Mouse (Mus musculus): ENCODE results near the gene Usp5. TPM values are rescaled to one million over a fixed set of nuclear protein-coding genes. Genes with fewer than 3 reads are reported as not detected.
"Not testable (repeated sequence)": the region's sequence is repeated elsewhere in the genome, so short reads cannot be mapped to it uniquely, and the experiment has no call there.

Gene Usp5
- polyA plus RNA-seq, 1 experiment = 159 TPM

GRCm38 (mm10) chr6:124813496-124813895 is 15.8 kb downstream of the Usp5 start:
- WGBS = 0% methylated on average over 18 of the region's 18 CpGs
- peak; percentile 44; the same call in 1 of the 2 replicates for TF ChIP-seq POLR2A (IDR thresholded peaks at IDR 0.05; ENCODE audit: borderline replicate concordance, insufficient read depth, low read length)
- no peak for TF ChIP-seq CTCF (IDR thresholded peaks at IDR 0.05; ENCODE audit: borderline replicate concordance, insufficient read depth, low read depth, low read length)
- H3K27me3 ChIP-seq (ENCODE audit: control insufficient read depth, insufficient read depth, low read length) = no peaks in the 10 kb centered on the region
- peak overlapping the region; percentile 83 for H3K4me3 ChIP-seq (replicated peaks; ENCODE audit: insufficient read depth, low read depth, low read length)
- H3K4me1 ChIP-seq (ENCODE audit: control insufficient read depth, insufficient read depth, low read length) = peaks cover 21% of the 10 kb centered on the region
- H3K27ac ChIP-seq (ENCODE audit: insufficient read depth, low read length) = peak overlapping the region; percentile 80
- DNase-seq = peak; percentile 80 to 83

DNA sequence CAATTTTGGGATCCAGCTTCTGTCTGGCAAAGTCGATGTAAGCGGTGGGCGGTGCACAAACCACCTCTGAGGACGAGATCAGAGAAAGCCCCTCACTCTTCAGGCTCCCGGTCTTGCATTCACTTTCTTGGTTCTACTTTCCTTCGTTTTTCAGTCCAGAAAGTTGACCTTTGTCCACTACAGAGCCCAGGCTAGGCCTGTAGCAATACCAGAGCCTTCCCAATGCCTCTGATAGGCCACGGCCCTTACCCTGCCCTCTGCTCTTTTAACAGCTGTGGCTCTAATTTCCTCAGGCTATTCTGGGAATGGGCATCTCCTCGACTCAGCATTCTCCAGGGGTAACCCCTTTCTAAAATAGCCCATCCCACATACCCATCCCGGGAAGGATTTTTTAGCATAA is 16.4 kb downstream of the Usp5 start:
- WGBS = 13% methylated on average over 9 of the region's 9 CpGs
- peak overlapping the region; percentile 83 for H3K4me3 ChIP-seq (replicated peaks; ENCODE audit: insufficient read depth, low read depth, low read length)
- H3K27ac ChIP-seq (ENCODE audit: insufficient read depth, low read length) = peak overlapping the region; percentile 80
- TF ChIP-seq POLR2A (IDR thresholded peaks at IDR 0.05; ENCODE audit: borderline replicate concordance, insufficient read depth, low read length) = no peak
- TF ChIP-seq CTCF (IDR thresholded peaks at IDR 0.05; ENCODE audit: borderline replicate concordance, insufficient read depth, low read depth, low read length) = no peak
- peak in 1 of 2 experiments; percentile 48 for DNase-seq
- peaks cover 21% of the 10 kb centered on the region for H3K4me1 ChIP-seq (ENCODE audit: control insufficient read depth, insufficient read depth, low read length)
- H3K27me3 ChIP-seq (ENCODE audit: control insufficient read depth, insufficient read depth, low read length) = no peaks in the 10 kb centered on the region

- TF ChIP-seq CTCF (IDR thresholded peaks at IDR 0.05; ENCODE audit: borderline replicate concordance, insufficient read depth, low read depth, low read length) = no peak
- no peak for TF ChIP-seq POLR2A (IDR thresholded peaks at IDR 0.05; ENCODE audit: borderline replicate concordance, insufficient read depth, low read length)
- WGBS = 68% methylated on average over 24 of the region's 24 CpGs
- no peak overlapping the region for H3K27ac ChIP-seq (ENCODE audit: insufficient read depth, low read length)
- peaks cover 21% of the 10 kb centered on the region for H3K4me1 ChIP-seq (ENCODE audit: control insufficient read depth, insufficient read depth, low read length)
- H3K4me3 ChIP-seq (replicated peaks; ENCODE audit: insufficient read depth, low read depth, low read length) = peak overlapping the region; percentile 83
- H3K27me3 ChIP-seq (ENCODE audit: control insufficient read depth, insufficient read depth, low read length) = no peaks in the 10 kb centered on the region
- DNase-seq = peak in 1 of 2 experiments; percentile 39
Measured at GRCm38 (mm10) chr6:124811701-124812560, 17.4 kb downstream of the Usp5 start.

DNA sequence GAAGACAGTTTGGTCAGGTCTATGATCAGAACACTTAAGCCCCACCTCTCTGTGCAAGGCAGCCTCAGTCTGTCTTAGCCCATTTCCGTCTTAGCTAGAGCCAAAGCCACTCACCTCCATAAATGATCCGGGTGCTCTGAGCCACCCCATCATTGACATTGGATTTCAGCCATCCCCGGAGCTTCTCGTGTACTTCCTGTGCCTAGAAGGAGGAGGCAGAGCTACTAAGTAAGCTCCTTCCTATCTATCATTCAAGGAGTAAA is 17.9 kb downstream of the Usp5 start:
- no peak overlapping the region for H3K27ac ChIP-seq (ENCODE audit: insufficient read depth, low read length)
- H3K27me3 ChIP-seq (ENCODE audit: control insufficient read depth, insufficient read depth, low read length) = no peaks in the 10 kb centered on the region
- H3K4me3 ChIP-seq (replicated peaks; ENCODE audit: insufficient read depth, low read depth, low read length) = no peak overlapping the region
- WGBS = 37% methylated on average over 4 of the region's 4 CpGs
- peak in 1 of 2 experiments; percentile 29 for DNase-seq
- H3K4me1 ChIP-seq (ENCODE audit: control insufficient read depth, insufficient read depth, low read length) = peaks cover 26% of the 10 kb centered on the region
- TF ChIP-seq POLR2A (IDR thresholded peaks at IDR 0.05; ENCODE audit: borderline replicate concordance, insufficient read depth, low read length) (no peak), CTCF (IDR thresholded peaks at IDR 0.05; ENCODE audit: borderline replicate concordance, insufficient read depth, low read depth, low read length) (no peak)

DNA sequence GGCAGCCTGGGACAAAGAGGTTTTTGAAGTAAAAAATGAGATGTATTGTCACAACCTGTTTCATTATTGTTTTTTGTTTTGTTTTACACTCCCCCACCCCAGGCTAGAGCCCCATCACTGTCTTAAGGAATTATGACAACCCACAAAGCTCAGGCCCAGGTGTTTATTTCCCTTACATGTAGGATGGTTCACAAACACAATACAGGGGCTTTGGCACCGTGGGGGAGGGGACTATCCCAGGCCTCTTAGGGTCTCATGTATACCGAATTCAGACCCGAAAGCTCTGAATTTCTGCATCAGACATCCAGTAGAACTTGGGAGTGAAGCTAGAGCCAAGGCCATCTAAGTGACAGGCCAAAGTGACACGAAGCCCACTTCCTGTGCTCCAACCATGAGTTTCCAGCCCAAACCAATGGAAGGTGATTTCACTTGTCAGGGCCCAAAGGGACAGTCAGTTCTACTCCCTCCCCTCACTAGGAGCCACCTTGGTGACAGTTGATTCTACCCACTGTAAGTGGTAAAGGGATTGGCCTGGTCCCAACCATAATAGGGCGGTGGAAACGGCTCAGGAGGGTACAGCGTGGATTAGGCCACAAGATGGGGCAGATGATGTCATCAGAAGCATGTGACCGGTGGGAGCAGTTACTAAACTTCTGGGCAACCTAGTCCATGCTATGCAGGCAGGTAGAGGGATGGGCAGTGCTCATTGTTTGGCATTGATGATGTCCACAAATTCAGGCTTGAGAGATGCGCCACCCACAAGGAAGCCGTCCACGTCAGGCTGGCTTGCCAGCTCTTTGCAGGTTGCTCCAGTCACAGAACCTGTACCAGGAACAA is 18.5 kb downstream of the Usp5 start:
- not testable (repeated sequence) for H3K27me3 ChIP-seq (ENCODE audit: control insufficient read depth, insufficient read depth, low read length); H3K27ac ChIP-seq (ENCODE audit: insufficient read depth, low read length); DNase-seq; H3K4me3 ChIP-seq (replicated peaks; ENCODE audit: insufficient read depth, low read depth, low read length)
- WGBS = 59% methylated on average over 11 of the region's 11 CpGs
- H3K4me1 ChIP-seq (ENCODE audit: control insufficient read depth, insufficient read depth, low read length) = peaks cover 28% of the 10 kb centered on the region

DNA sequence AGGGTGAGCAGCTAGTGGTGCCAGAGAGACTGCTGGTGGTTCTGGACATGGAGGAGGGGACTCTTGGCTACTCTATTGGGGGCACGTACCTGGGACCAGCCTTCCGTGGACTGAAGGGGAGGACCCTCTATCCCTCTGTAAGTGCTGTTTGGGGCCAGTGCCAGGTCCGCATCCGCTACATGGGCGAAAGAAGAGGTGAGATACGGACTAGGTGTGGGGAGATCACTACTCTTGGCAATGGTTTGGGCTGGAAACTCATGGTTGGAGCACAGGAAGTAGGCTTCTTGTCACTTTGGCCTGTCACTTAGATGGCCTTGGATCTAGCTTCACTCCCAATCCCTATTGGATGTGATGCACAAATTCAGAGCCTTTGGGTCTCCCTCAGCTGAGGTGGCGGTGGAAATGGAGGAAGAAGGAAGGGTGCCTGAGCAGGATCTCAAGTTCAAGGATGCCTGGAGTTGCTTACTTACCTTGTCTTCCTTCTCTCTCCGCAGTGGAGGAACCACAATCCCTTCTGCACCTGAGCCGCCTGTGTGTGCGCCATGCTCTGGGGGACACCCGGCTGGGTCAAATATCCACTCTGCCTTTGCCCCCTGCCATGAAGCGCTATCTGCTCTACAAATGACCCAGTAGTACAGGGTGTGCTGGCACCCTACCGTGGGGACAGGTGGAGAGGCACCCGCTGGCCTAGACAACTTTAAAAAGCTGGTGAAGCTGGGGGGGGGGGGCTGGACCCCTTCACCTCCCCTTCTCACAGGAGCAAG is 19.3 kb downstream of the Usp5 start:
- Histone ChIP-seq H3K4me1 (ENCODE audit: control insufficient read depth, insufficient read depth, low read length) (peaks cover 28% of the 10 kb centered on the region), H3K27ac (ENCODE audit: insufficient read depth, low read length) (peak overlapping the region; percentile 16), H3K4me3 (replicated peaks; ENCODE audit: insufficient read depth, low read depth, low read length) (peak overlapping the region; percentile 64), H3K27me3 (ENCODE audit: control insufficient read depth, insufficient read depth, low read length) (no peaks in the 10 kb centered on the region)
- WGBS = 30% methylated on average over 14 of the region's 14 CpGs
- DNase-seq = no peak
- TF ChIP-seq POLR2A (IDR thresholded peaks at IDR 0.05; ENCODE audit: borderline replicate concordance, insufficient read depth, low read length) = no peak; the same call in 1 of the 2 replicates
- 0 out of 2 replicates have a peak, but pooled peaks have one; percentile 21 for TF ChIP-seq CTCF (IDR thresholded peaks at IDR 0.05; ENCODE audit: borderline replicate concordance, insufficient read depth, low read depth, low read length)

DNA sequence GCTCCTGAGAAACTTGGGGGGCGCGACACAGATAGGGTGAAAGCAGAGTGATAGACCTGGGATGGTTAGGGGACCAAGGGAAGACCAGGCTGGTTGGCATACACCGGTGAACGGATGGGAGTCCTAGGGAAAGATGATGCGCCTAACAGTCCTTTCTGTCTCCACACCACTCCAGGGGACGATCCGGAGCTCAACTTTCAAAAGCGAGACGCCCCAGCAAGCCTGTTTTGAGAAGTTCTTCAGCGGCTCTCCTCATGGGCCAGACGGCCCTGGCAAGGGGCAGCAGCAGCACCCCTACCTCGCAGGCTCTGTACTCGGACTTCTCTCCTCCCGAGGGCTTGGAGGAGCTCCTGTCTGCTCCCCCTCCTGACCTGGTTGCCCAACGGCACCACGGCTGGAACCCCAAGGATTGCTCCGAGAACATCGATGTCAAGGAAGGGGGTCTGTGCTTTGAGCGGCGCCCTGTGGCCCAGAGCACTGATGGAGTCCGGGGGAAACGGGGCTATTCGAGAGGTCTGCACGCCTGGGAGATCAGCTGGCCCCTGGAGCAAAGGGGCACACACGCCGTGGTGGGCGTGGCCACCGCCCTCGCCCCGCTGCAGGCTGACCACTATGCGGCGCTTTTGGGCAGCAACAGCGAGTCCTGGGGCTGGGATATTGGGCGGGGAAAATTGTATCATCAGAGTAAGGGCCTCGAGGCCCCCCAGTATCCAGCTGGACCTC is 20.1 kb downstream of the Usp5 start:
- DNase-seq = peak; percentile 85 to 90
- Histone ChIP-seq H3K4me3 (replicated peaks; ENCODE audit: insufficient read depth, low read depth, low read length) (peak overlapping the region; percentile 64), H3K4me1 (ENCODE audit: control insufficient read depth, insufficient read depth, low read length) (peaks cover 24% of the 10 kb centered on the region), H3K27ac (ENCODE audit: insufficient read depth, low read length) (peak overlapping the region; percentile 65), H3K27me3 (ENCODE audit: control insufficient read depth, insufficient read depth, low read length) (no peaks in the 10 kb centered on the region)
- WGBS = under 1% methylated on average over 35 of the region's 35 CpGs
- TF ChIP-seq POLR2A (IDR thresholded peaks at IDR 0.05; ENCODE audit: borderline replicate concordance, insufficient read depth, low read length) (no peak; the same call in 1 of the 2 replicates), CTCF (IDR thresholded peaks at IDR 0.05; ENCODE audit: borderline replicate concordance, insufficient read depth, low read depth, low read length) (peak; percentile 67)

Measured in cerebellum, adult 2 months (tissue).